Mouse (Mus musculus) kidney, adult 9 months (tissue): ENCODE data around the gene Rnf121.
"Not testable (repeated sequence)": the region's sequence is repeated elsewhere in the genome, so short reads cannot be mapped to it uniquely, and the experiment has no call there.

Source experiments
- DNase-seq: peaks from one replicate; pipeline ENCODE4 v3.0.0; 2022

The Rnf121 gene

GRCm38 (mm10) chr7:102063891-102064290, 1.4 kb downstream of the Rnf121 start:
- DNase-seq: no peak

GRCm38 (mm10) chr7:102062203-102062602, 3.1 kb downstream of the Rnf121 start:
- no peak for DNase-seq

GRCm38 (mm10) chr7:102061353-102061752, 3.9 kb downstream of the Rnf121 start:
- no peak for DNase-seq

- not testable (repeated sequence) for DNase-seq
Measured at GRCm38 (mm10) chr7:102048524-102048923, 16.7 kb downstream of the Rnf121 start.

GRCm38 (mm10) chr7:102042314-102042713, 23.0 kb downstream of the Rnf121 start:
- DNase-seq: peak; percentile 64

GRCm38 (mm10) chr7:102037318-102037717, 28.0 kb downstream of the Rnf121 start:
- DNase-seq: no peak

- DNase-seq: no peak
Measured at GRCm38 (mm10) chr7:102035534-102035933, 29.7 kb downstream of the Rnf121 start.

GRCm38 (mm10) chr7:102034904-102035303, 30.4 kb downstream of the Rnf121 start:
- DNase-seq: peak; percentile 30

GRCm38 (mm10) chr7:102025187-102026119, 39.8 kb downstream of the Rnf121 start:
- DNase-seq: no peak

GRCm38 (mm10) chr7:102023821-102024220, 41.4 kb downstream of the Rnf121 start:
- no peak for DNase-seq

- DNase-seq: not testable (repeated sequence)
Measured at GRCm38 (mm10) chr7:102020934-102021333, 44.3 kb downstream of the Rnf121 start.

- DNase-seq: no peak
Measured at GRCm38 (mm10) chr7:102019362-102019761, 45.9 kb downstream of the Rnf121 start.

- DNase-seq: no peak
Measured at GRCm38 (mm10) chr7:102018590-102018989, 46.7 kb downstream of the Rnf121 start, which contains the start of gene Il18bp. Il18bp (minus strand) TSS chr7:102018690.

GRCm38 (mm10) chr7:102018034-102018433, 47.2 kb downstream of the Rnf121 start:
- DNase-seq: peak; percentile 44

- peak; percentile 53 for DNase-seq
Measured at GRCm38 (mm10) chr7:102017452-102017851, 47.8 kb downstream of the Rnf121 start.

- DNase-seq: no peak
Measured at GRCm38 (mm10) chr7:102016936-102017335, 48.3 kb downstream of the Rnf121 start.

GRCm38 (mm10) chr7:102014995-102015394, 50.3 kb downstream of the Rnf121 start:
- no peak for DNase-seq

GRCm38 (mm10) chr7:102013416-102013815, 51.9 kb downstream of the Rnf121 start:
- no peak for DNase-seq

GRCm38 (mm10) chr7:102011855-102012254, 53.4 kb downstream of the Rnf121 start:
- DNase-seq: no peak

- DNase-seq: no peak
Measured at GRCm38 (mm10) chr7:102006520-102006919, 58.7 kb downstream of the Rnf121 start.

- DNase-seq: no peak
Measured at GRCm38 (mm10) chr7:102000921-102001630, 64.2 kb downstream of the Rnf121 start.

GRCm38 (mm10) chr7:102000296-102000695, 65.0 kb downstream of the Rnf121 start:
- DNase-seq: no peak

GRCm38 (mm10) chr7:101999461-102000151, 65.7 kb downstream of the Rnf121 start:
- DNase-seq: no peak
